Mouse (Mus musculus): ENCODE measurements around the gene Adam15.

Adam15 gene

GRCm38 (mm10) chr3:89349869-89350501, at the start of gene Adam15:
Gene Adam15 (minus strand): TSS chr3:89349996.
- Histone ChIP-seq H3K4me3 (replicated peaks; ENCODE audit: low read length) (peak within 1 kb of the TSS; percentile 93), H3K9me3 (ENCODE audit: low read length) (no peaks in the 10 kb centered on the region), H3K27me3 (ENCODE audit: insufficient read depth, low read length) (peaks cover 69% of the 10 kb centered on the region), H3K4me1 (replicated peaks; ENCODE audit: low read depth, low read length) (peaks cover 51% of the 10 kb centered on the region), H3K36me3 (ENCODE audit: insufficient read depth, low read length) (peaks cover 29% of the 10 kb centered on the region)
- no peak for TF ChIP-seq POU5F1 (IDR thresholded peaks at IDR 0.05; ENCODE audit: borderline replicate concordance, low read length)
- no peak for TF ChIP-seq CTCF (conservative IDR thresholded peaks at IDR 0.05; ENCODE audit: low read length)
- no peak for TF ChIP-seq NANOG (IDR thresholded peaks at IDR 0.05; ENCODE audit: borderline replicate concordance, low read length)

- TF ChIP-seq POU5F1 (IDR thresholded peaks at IDR 0.05; ENCODE audit: borderline replicate concordance, low read length) (no peak), NANOG (IDR thresholded peaks at IDR 0.05; ENCODE audit: borderline replicate concordance, low read length) (no peak), CTCF (conservative IDR thresholded peaks at IDR 0.05; ENCODE audit: low read length) (no peak)
These were observed 46.8 kb upstream of the Adam15 start for GRCm38 (mm10) chr3:89396654-89397005.

GRCm38 (mm10) chr3:89395806-89396653, 46.2 kb upstream of the Adam15 start:
- no peak for TF ChIP-seq NANOG (IDR thresholded peaks at IDR 0.05; ENCODE audit: borderline replicate concordance, low read length)
- TF ChIP-seq CTCF (conservative IDR thresholded peaks at IDR 0.05; ENCODE audit: low read length), result peak; percentile 94
- TF ChIP-seq POU5F1 (IDR thresholded peaks at IDR 0.05; ENCODE audit: borderline replicate concordance, low read length), result no peak
- peaks cover 56% of the 10 kb centered on the region for H3K4me1 ChIP-seq (replicated peaks; ENCODE audit: low read depth, low read length)
- peak overlapping the region; percentile 84 for H3K4me3 ChIP-seq (replicated peaks; ENCODE audit: low read length)
- H3K27me3 ChIP-seq (ENCODE audit: insufficient read depth, low read length), result peaks cover 35% of the 10 kb centered on the region
- H3K9me3 ChIP-seq (ENCODE audit: low read length), result no peaks in the 10 kb centered on the region
- H3K36me3 ChIP-seq (ENCODE audit: insufficient read depth, low read length), result no peaks in the 10 kb centered on the region

More at GRCm38 (mm10) chr3:89396654-89397005, 46.8 kb upstream of the Adam15 start:
- Histone ChIP-seq H3K36me3 (ENCODE audit: insufficient read depth, low read length) (peaks cover 5% of the 10 kb centered on the region), H3K9me3 (ENCODE audit: low read length) (no peaks in the 10 kb centered on the region), H3K4me3 (replicated peaks; ENCODE audit: low read length) (peak overlapping the region; percentile 84), H3K27me3 (ENCODE audit: insufficient read depth, low read length) (peaks cover 29% of the 10 kb centered on the region), H3K4me1 (replicated peaks; ENCODE audit: low read depth, low read length) (peaks cover 50% of the 10 kb centered on the region)

GRCm38 (mm10) chr3:89395419-89395805, 45.6 kb upstream of the Adam15 start:
- Histone ChIP-seq H3K4me1 (replicated peaks; ENCODE audit: low read depth, low read length) (peaks cover 62% of the 10 kb centered on the region), H3K9me3 (ENCODE audit: low read length) (no peaks in the 10 kb centered on the region), H3K27me3 (ENCODE audit: insufficient read depth, low read length) (peaks cover 40% of the 10 kb centered on the region), H3K36me3 (ENCODE audit: insufficient read depth, low read length) (no peaks in the 10 kb centered on the region), H3K4me3 (replicated peaks; ENCODE audit: low read length) (peak overlapping the region; percentile 84)
- TF ChIP-seq CTCF (conservative IDR thresholded peaks at IDR 0.05; ENCODE audit: low read length) (no peak), POU5F1 (IDR thresholded peaks at IDR 0.05; ENCODE audit: borderline replicate concordance, low read length) (no peak), NANOG (IDR thresholded peaks at IDR 0.05; ENCODE audit: borderline replicate concordance, low read length) (no peak)

- H3K9me3 ChIP-seq (ENCODE audit: low read length), result no peaks in the 10 kb centered on the region
- H3K36me3 ChIP-seq (ENCODE audit: insufficient read depth, low read length), result no peaks in the 10 kb centered on the region
- TF ChIP-seq CTCF (conservative IDR thresholded peaks at IDR 0.05; ENCODE audit: low read length) (no peak), NANOG (IDR thresholded peaks at IDR 0.05; ENCODE audit: borderline replicate concordance, low read length) (no peak), POU5F1 (IDR thresholded peaks at IDR 0.05; ENCODE audit: borderline replicate concordance, low read length) (no peak)
- peaks cover 65% of the 10 kb centered on the region for H3K4me1 ChIP-seq (replicated peaks; ENCODE audit: low read depth, low read length)
- peaks cover 45% of the 10 kb centered on the region for H3K27me3 ChIP-seq (ENCODE audit: insufficient read depth, low read length)
- peak overlapping the region; percentile 84 for H3K4me3 ChIP-seq (replicated peaks; ENCODE audit: low read length)
These were observed 45.1 kb upstream of the Adam15 start for GRCm38 (mm10) chr3:89394894-89395256.

- Histone ChIP-seq H3K36me3 (ENCODE audit: insufficient read depth, low read length) (no peaks in the 10 kb centered on the region), H3K9me3 (ENCODE audit: low read length) (no peaks in the 10 kb centered on the region), H3K4me1 (replicated peaks; ENCODE audit: low read depth, low read length) (peaks cover 65% of the 10 kb centered on the region), H3K27me3 (ENCODE audit: insufficient read depth, low read length) (peaks cover 48% of the 10 kb centered on the region), H3K4me3 (replicated peaks; ENCODE audit: low read length) (peak within 1 kb of the TSS; percentile 84)
- TF ChIP-seq CTCF (conservative IDR thresholded peaks at IDR 0.05; ENCODE audit: low read length) (no peak), POU5F1 (IDR thresholded peaks at IDR 0.05; ENCODE audit: borderline replicate concordance, low read length) (no peak), NANOG (IDR thresholded peaks at IDR 0.05; ENCODE audit: borderline replicate concordance, low read length) (no peak)
These were observed 44.5 kb upstream of the Adam15 start, which contains the start of gene Zbtb7b for GRCm38 (mm10) chr3:89394006-89394893. Gene Zbtb7b (minus strand): TSS chr3:89394776.

GRCm38 (mm10) chr3:89393605-89394004, 43.8 kb upstream of the Adam15 start:
- Histone ChIP-seq H3K27me3 (ENCODE audit: insufficient read depth, low read length) (peaks cover 48% of the 10 kb centered on the region), H3K4me3 (replicated peaks; ENCODE audit: low read length) (peak overlapping the region; percentile 84), H3K4me1 (replicated peaks; ENCODE audit: low read depth, low read length) (peaks cover 68% of the 10 kb centered on the region), H3K36me3 (ENCODE audit: insufficient read depth, low read length) (no peaks in the 10 kb centered on the region), H3K9me3 (ENCODE audit: low read length) (no peaks in the 10 kb centered on the region)
- TF ChIP-seq POU5F1 (IDR thresholded peaks at IDR 0.05; ENCODE audit: borderline replicate concordance, low read length), result no peak
- TF ChIP-seq NANOG (IDR thresholded peaks at IDR 0.05; ENCODE audit: borderline replicate concordance, low read length), result no peak
- TF ChIP-seq CTCF (conservative IDR thresholded peaks at IDR 0.05; ENCODE audit: low read length), result no peak

- Histone ChIP-seq H3K4me1 (replicated peaks; ENCODE audit: low read depth, low read length) (peaks cover 75% of the 10 kb centered on the region), H3K4me3 (replicated peaks; ENCODE audit: low read length) (peak overlapping the region; percentile 78), H3K36me3 (ENCODE audit: insufficient read depth, low read length) (no peaks in the 10 kb centered on the region), H3K27me3 (ENCODE audit: insufficient read depth, low read length) (peaks cover 48% of the 10 kb centered on the region), H3K9me3 (ENCODE audit: low read length) (no peaks in the 10 kb centered on the region)
- TF ChIP-seq POU5F1 (IDR thresholded peaks at IDR 0.05; ENCODE audit: borderline replicate concordance, low read length) (no peak), CTCF (conservative IDR thresholded peaks at IDR 0.05; ENCODE audit: low read length) (no peak), NANOG (IDR thresholded peaks at IDR 0.05; ENCODE audit: borderline replicate concordance, low read length) (no peak)
These were observed 43.1 kb upstream of the Adam15 start for GRCm38 (mm10) chr3:89392871-89393311.
